ENCODE assay signal across 9 mouse cellular contexts in genomic region chr11:116318719-116319659, GRCm38 (mm10). TPM values are rescaled to one million over a fixed set of nuclear protein-coding genes. Genes with fewer than 3 reads are reported as not detected.
DNase-seq lines count a peak whose midpoint lies in the region; ATAC-seq and TF ChIP-seq lines count a peak whose summit lies in the region.
"Had no signal": no experiment of that assay in that cellular context is flagged by ENCODE, and none has a peak within 500 bp of the region (broad histone marks: within the 10 kb centered on the region; RNA-seq: fewer than 3 reads in every experiment).

No protein-coding gene starts in this region.

- WGBS in forebrain, embryonic 16.5 days, result 3% methylated on average over 41 of the region's 41 CpGs
- 3% methylated on average over 41 of the region's 41 CpGs for WGBS in lung, embryonic 15.5 days
- WGBS in olfactory bulb, adult 2 months, result 2% methylated on average over 41 of the region's 41 CpGs
- WGBS in thymus, adult 2 months, result 4% methylated on average over 41 of the region's 41 CpGs

- no peak overlapping the region for H3K27ac ChIP-seq in forebrain, embryonic 16.5 days (ENCODE audit: low read length)
- H3K27ac ChIP-seq in lung, embryonic 15.5 days, result no peak overlapping the region; the same call in 1 of the 2 replicates
- no peak overlapping the region for H3K27ac ChIP-seq in olfactory bulb, adult 2 months (ENCODE audit: insufficient read depth, low read depth, low read length)
- H3K27ac ChIP-seq in thymus, adult 2 months (ENCODE audit: control insufficient read depth, insufficient read depth, low read length), result no peak overlapping the region

- TF ChIP-seq POLR2A in olfactory bulb, adult 2 months (IDR thresholded peaks at IDR 0.05; ENCODE audit: insufficient read depth, low read depth, low read length), result no peak
- no peak for TF ChIP-seq POLR2A in thymus, adult 2 months (IDR thresholded peaks at IDR 0.05; ENCODE audit: control insufficient read depth, extremely low read depth, insufficient read depth, low read length, poor library complexity)

- peak; percentile 74 for TF ChIP-seq CTCF in G1E (IDR thresholded peaks at IDR 0.05; ENCODE audit: low read depth, low read length)
- peak; percentile 97 for TF ChIP-seq CTCF in olfactory bulb, adult 2 months (IDR thresholded peaks at IDR 0.05; ENCODE audit: insufficient read depth, low read depth, low read length)
- TF ChIP-seq CTCF in thymus, adult 2 months (IDR thresholded peaks at IDR 0.05; ENCODE audit: borderline replicate concordance, control insufficient read depth, extremely low read depth, insufficient read depth, low read length, poor library complexity), result peak; percentile 96

- H3K4me2 ChIP-seq in forebrain, embryonic 16.5 days (ENCODE audit: low read length), result peak overlapping the region; percentile 88
- peak overlapping the region; percentile 100 for H3K4me2 ChIP-seq in lung, embryonic 15.5 days

- H3K36me3 ChIP-seq in G1E (replicated peaks), result no peaks in the 10 kb centered on the region
- no peaks in the 10 kb centered on the region for H3K36me3 ChIP-seq in forebrain, embryonic 16.5 days (ENCODE audit: control insufficient read depth, insufficient read depth)
- H3K36me3 ChIP-seq in lung, embryonic 15.5 days, result no peaks in the 10 kb centered on the region
- no peaks in the 10 kb centered on the region for H3K36me3 ChIP-seq in thymus, adult 2 months (ENCODE audit: control insufficient read depth, insufficient read depth, low read length)

- ATAC-seq in G1E (ENCODE audit: extremely low read depth, insufficient number of reproducible peaks, low FRiP score, poor library complexity, severe bottlenecking), result peak; percentile 40
- peak; percentile 88 for ATAC-seq in forebrain, embryonic 16.5 days
- peak; percentile 79 to 88 for ATAC-seq in hematopoietic stem cell, adult 5-6 weeks (replicated peaks in 1 of 2; ENCODE audit: insufficient read depth in 1 of 2, low FRiP score in 2 of 2, low TSS enrichment in 1 of 2, low read depth in 1 of 2, poor library complexity in 2 of 2, severe bottlenecking in 2 of 2)
- ATAC-seq in lung, embryonic 15.5 days (ENCODE audit: borderline replicate concordance, extremely low read depth, low FRiP score, low TSS enrichment), result peak; percentile 72

- H3K9me3 ChIP-seq in G1E (replicated peaks), result no peaks in the 10 kb centered on the region
- H3K9me3 ChIP-seq in forebrain, embryonic 16.5 days (ENCODE audit: control insufficient read depth, low read length), result no peaks in the 10 kb centered on the region
- H3K9me3 ChIP-seq in lung, embryonic 15.5 days, result no peaks in the 10 kb centered on the region

- H3K9ac ChIP-seq in forebrain, embryonic 16.5 days (replicated peaks; ENCODE audit: low read depth, low read length), result peak overlapping the region; percentile 59
- peak overlapping the region; percentile 63 for H3K9ac ChIP-seq in lung, embryonic 15.5 days

- H3K4me1 ChIP-seq in G1E (ENCODE audit: insufficient read depth, low read depth, low read length), result peaks cover 10% of the 10 kb centered on the region
- peaks cover 5% of the 10 kb centered on the region for H3K4me1 ChIP-seq in forebrain, embryonic 16.5 days (replicated peaks; ENCODE audit: control insufficient read depth, insufficient read depth, low read length)
- H3K4me1 ChIP-seq in lung, embryonic 15.5 days, result peaks cover 11% of the 10 kb centered on the region
- peaks cover 5% of the 10 kb centered on the region for H3K4me1 ChIP-seq in olfactory bulb, adult 2 months (ENCODE audit: control insufficient read depth, insufficient read depth, low read length)
- peaks cover 5% of the 10 kb centered on the region for H3K4me1 ChIP-seq in thymus, adult 2 months (replicated peaks; ENCODE audit: control insufficient read depth, insufficient read depth, low read length)

- peaks cover 64% of the 10 kb centered on the region for H3K27me3 ChIP-seq in G1E (ENCODE audit: insufficient read depth, low read length)
- no peaks in the 10 kb centered on the region for H3K27me3 ChIP-seq in forebrain, embryonic 16.5 days (replicated peaks; ENCODE audit: control insufficient read depth, insufficient read depth, low read length)
- peaks cover 4% of the 10 kb centered on the region for H3K27me3 ChIP-seq in lung, embryonic 15.5 days
- H3K27me3 ChIP-seq in thymus, adult 2 months (ENCODE audit: control insufficient read depth, insufficient read depth, low read length), result no peaks in the 10 kb centered on the region

- peak overlapping the region; percentile 67 for H3K4me3 ChIP-seq in G1E (ENCODE audit: low read depth, low read length)
- peak overlapping the region; percentile 39 for H3K4me3 ChIP-seq in forebrain, embryonic 16.5 days (replicated peaks; ENCODE audit: low read length)
- peak overlapping the region; percentile 49 for H3K4me3 ChIP-seq in lung, embryonic 15.5 days
- H3K4me3 ChIP-seq in olfactory bulb, adult 2 months (ENCODE audit: insufficient read depth, low read depth, low read length), result peak overlapping the region; percentile 43
- peak overlapping the region; percentile 48 for H3K4me3 ChIP-seq in thymus, adult 2 months (ENCODE audit: control insufficient read depth, insufficient read depth, low read length)

- DNase-seq in G1E (ENCODE audit: low spot score), result peak; percentile 63
- peak; percentile 82 to 92 for DNase-seq in cerebellum, adult 18-20 months
- peak; percentile 55 to 81 for DNase-seq in layer of hippocampus, adult 8-10 months (ENCODE audit: low spot score in 2 of 2)
- DNase-seq in thymus, adult 2 months, result peak; percentile 88

RNA-seq across cellular contexts. Expression of gene Exoc7, which starts 12.0 kb away (rescaled TPM):
- total RNA-seq in G1E (2014; fragmentation: Nextera tagmentation) (30.9 and 39.5 TPM in 2 replicates), G1E (2017) (18.6 and 32.1 TPM in 2 replicates)
- 13.1 and 13.6 TPM in 2 replicates for polyA plus RNA-seq in G1E (2012)
- 114 and 116 TPM in 2 replicates for polyA plus RNA-seq in forebrain, embryonic 16.5 days (2015; fragmentation: Nextera tagmentation; extraction: Ambion mirVana)
- total RNA-seq in hematopoietic stem cell, adult 5-6 weeks (2017), result 20.4 and 25.8 TPM in 2 replicates
- 100 to 1,000 TPM in 1 of 4 experiments, 10 to 100 TPM in 3; 82.4 to 103 (median 88.9) TPM for total RNA-seq in layer of hippocampus, adult 8-10 months (2022)
- 58.4 and 63.5 TPM in 2 replicates for polyA plus RNA-seq in lung, embryonic 15.5 days (2015; fragmentation: Nextera tagmentation; extraction: Ambion mirVana)
- polyA plus RNA-seq in olfactory bulb, adult 2 months (2012; ENCODE audit: insufficient read depth, insufficient read length, low replicate concordance, missing spikeins), result not detected in 2 replicates
- polyA plus RNA-seq in thymus, adult 2 months (2012; rRNA removed), result 50.7 and 51.6 TPM in 2 replicates

RNA-seq across cellular contexts. Expression of gene Foxj1, which starts 16.2 kb away (rescaled TPM):
- not detected in 2 replicates for total RNA-seq in G1E (2014; fragmentation: Nextera tagmentation)
- total RNA-seq in G1E (2017), result 0.11 and 0.29 TPM in 2 replicates
- polyA plus RNA-seq in G1E (2012), result 0.05 and 0.11 TPM in 2 replicates
- polyA plus RNA-seq in forebrain, embryonic 16.5 days (2015; fragmentation: Nextera tagmentation; extraction: Ambion mirVana), result 6.6 and 7.0 TPM in 2 replicates
- total RNA-seq in hematopoietic stem cell, adult 5-6 weeks (2017), result 0.38 TPM in 1 of 2 replicates, not detected in the other
- 1 to 10 TPM; 4.5 to 7.4 (median 6.2) TPM for total RNA-seq in layer of hippocampus, adult 8-10 months (2022)
- polyA plus RNA-seq in lung, embryonic 15.5 days (2015; fragmentation: Nextera tagmentation; extraction: Ambion mirVana), result 21.1 and 21.2 TPM in 2 replicates
- not detected in 2 replicates for polyA plus RNA-seq in olfactory bulb, adult 2 months (2012; ENCODE audit: insufficient read depth, insufficient read length, low replicate concordance, missing spikeins)
- 6.9 TPM in 2 replicates for polyA plus RNA-seq in thymus, adult 2 months (2012; rRNA removed)

RNA-seq across cellular contexts. Expression of gene Galr2, which starts 38.2 kb away (rescaled TPM):
- total RNA-seq in G1E (2014; fragmentation: Nextera tagmentation) (not detected in 2 replicates), G1E (2017) (0.23 and 0.38 TPM in 2 replicates)
- not detected in 2 replicates for polyA plus RNA-seq in G1E (2012)
- 0.10 and 0.14 TPM in 2 replicates for polyA plus RNA-seq in forebrain, embryonic 16.5 days (2015; fragmentation: Nextera tagmentation; extraction: Ambion mirVana)
- 0.31 TPM in 1 of 2 replicates, not detected in the other for total RNA-seq in hematopoietic stem cell, adult 5-6 weeks (2017)
- total RNA-seq in layer of hippocampus, adult 8-10 months (2022), result not detected
- 0.07 and 0.24 TPM in 2 replicates for polyA plus RNA-seq in lung, embryonic 15.5 days (2015; fragmentation: Nextera tagmentation; extraction: Ambion mirVana)
- polyA plus RNA-seq in olfactory bulb, adult 2 months (2012; ENCODE audit: insufficient read depth, insufficient read length, low replicate concordance, missing spikeins), result not detected in 2 replicates
- 0.59 and 1.1 TPM in 2 replicates for polyA plus RNA-seq in thymus, adult 2 months (2012; rRNA removed)
- total RNA-seq: left cerebral cortex, adult 8-10 months had no signal

RNA-seq across cellular contexts. Expression of gene Srp68, which starts 45.0 kb away (rescaled TPM):
- total RNA-seq in G1E (2014; fragmentation: Nextera tagmentation) (78.0 and 79.1 TPM in 2 replicates), G1E (2017) (25.2 and 35.1 TPM in 2 replicates)
- 49.3 and 52.1 TPM in 2 replicates for polyA plus RNA-seq in G1E (2012)
- polyA plus RNA-seq in forebrain, embryonic 16.5 days (2015; fragmentation: Nextera tagmentation; extraction: Ambion mirVana), result 64.1 and 72.0 TPM in 2 replicates
- 36.5 and 43.6 TPM in 2 replicates for total RNA-seq in hematopoietic stem cell, adult 5-6 weeks (2017)
- 10 to 100 TPM; 61.1 to 71.3 (median 66.1) TPM for total RNA-seq in layer of hippocampus, adult 8-10 months (2022)
- polyA plus RNA-seq in lung, embryonic 15.5 days (2015; fragmentation: Nextera tagmentation; extraction: Ambion mirVana), result 89.8 and 95.4 TPM in 2 replicates
- not detected in 2 replicates for polyA plus RNA-seq in olfactory bulb, adult 2 months (2012; ENCODE audit: insufficient read depth, insufficient read length, low replicate concordance, missing spikeins)
- polyA plus RNA-seq in thymus, adult 2 months (2012; rRNA removed), result 69.1 and 72.0 TPM in 2 replicates
